In genomic region chrX:159829192-159829852, GRCm38 (mm10) we compare ENCODE assay signal across 10 mouse cellular contexts.
DNase-seq lines count a peak whose midpoint lies in the region; ATAC-seq and TF ChIP-seq lines count a peak whose summit lies in the region.
"Had no signal": no experiment of that assay in that cellular context is flagged by ENCODE, and none has a peak within 500 bp of the region (broad histone marks: within the 10 kb centered on the region; RNA-seq: fewer than 3 reads in every experiment).

No protein-coding gene starts in this region.

- no peak overlapping the region for H3K4me2 ChIP-seq in hindbrain, postnatal 0 days (ENCODE audit: low read depth, low read length)
- no peak overlapping the region for H3K4me2 ChIP-seq in midbrain, postnatal 0 days (ENCODE audit: low read depth, low read length, poor library complexity, severe bottlenecking)
- no peak overlapping the region for H3K4me2 ChIP-seq in liver, postnatal 0 days (ENCODE audit: low read depth, low read length)

- no peaks in the 10 kb centered on the region for H3K9me3 ChIP-seq in hindbrain, postnatal 0 days (ENCODE audit: low read length)
- H3K9me3 ChIP-seq in midbrain, postnatal 0 days (ENCODE audit: low read length) = no peaks in the 10 kb centered on the region
- H3K9me3 ChIP-seq in liver, postnatal 0 days (ENCODE audit: low read length) = no peaks in the 10 kb centered on the region
- no peaks in the 10 kb centered on the region for H3K9me3 ChIP-seq in heart, embryonic 10.5 days

- peak; percentile 83 for ATAC-seq in hindbrain, postnatal 0 days
- peak; percentile 65; the same call in 1 of the 2 replicates for ATAC-seq in midbrain, postnatal 0 days (ENCODE audit: low FRiP score)
- ATAC-seq in liver, postnatal 0 days = no peak

- 43% methylated on average over 6 of the region's 6 CpGs for WGBS in hindbrain, postnatal 0 days
- whole genome bisulfite sequencing in midbrain, postnatal 0 days = 57% methylated on average over 6 of the region's 6 CpGs
- WGBS in liver, postnatal 0 days (ENCODE audit: insufficient replicate concordance) = 74% methylated on average over 6 of the region's 6 CpGs
- WGBS in heart, embryonic 10.5 days = 66% methylated on average over 6 of the region's 6 CpGs

- peak; percentile 14 to 38 for DNase-seq in CD8-positive naive resting alpha-beta T cell, adult 2 months (ENCODE audit: low read depth in 2 of 2, low spot score in 2 of 2)
- DNase-seq in brain, embryonic 14.5 days (ENCODE audit: low read depth) = peak; percentile 83
- DNase-seq in hindbrain, postnatal 0 days (ENCODE audit: low spot score) = peak; percentile 70
- DNase-seq in midbrain, postnatal 0 days (ENCODE audit: low spot score) = peak; percentile 72
- no peak for DNase-seq in liver, postnatal 0 days
- no peak for DNase-seq in heart, embryonic 10.5 days (ENCODE audit: low spot score)
- no peak for DNase-seq in kidney, postnatal 4 days
- no peak for DNase-seq in cerebellum, adult 9-10 months
- DNase-seq: kidney, adult 11 months; lung, adult 2 months had no signal

- H3K27me3 ChIP-seq in hindbrain, postnatal 0 days (ENCODE audit: insufficient read depth, low read length) = no peaks in the 10 kb centered on the region
- H3K27me3 ChIP-seq in midbrain, postnatal 0 days (ENCODE audit: insufficient read depth, low read length) = no peaks in the 10 kb centered on the region; the same call in 1 of the 2 replicates
- H3K27me3 ChIP-seq in liver, postnatal 0 days (ENCODE audit: insufficient read depth, low read length) = no peaks in the 10 kb centered on the region
- H3K27me3 ChIP-seq in heart, embryonic 10.5 days (ENCODE audit: insufficient read depth, poor library complexity, severe bottlenecking) = 0 out of 2 replicates have a peak, but pooled peaks cover 3% of the 10 kb centered on the region

- no peak overlapping the region for H3K27ac ChIP-seq in hindbrain, postnatal 0 days
- H3K27ac ChIP-seq in midbrain, postnatal 0 days (ENCODE audit: low read depth, low read length) = no peak overlapping the region
- no peak overlapping the region for H3K27ac ChIP-seq in liver, postnatal 0 days (ENCODE audit: low read depth)
- no peak overlapping the region for H3K27ac ChIP-seq in heart, embryonic 10.5 days

- no peaks in the 10 kb centered on the region for H3K4me1 ChIP-seq in hindbrain, postnatal 0 days (ENCODE audit: insufficient read depth, low read length)
- no peaks in the 10 kb centered on the region for H3K4me1 ChIP-seq in midbrain, postnatal 0 days (ENCODE audit: insufficient read depth, low read length)
- H3K4me1 ChIP-seq in liver, postnatal 0 days (ENCODE audit: insufficient read depth) = no peaks in the 10 kb centered on the region
- no peaks in the 10 kb centered on the region for H3K4me1 ChIP-seq in heart, embryonic 10.5 days

- no peaks in the 10 kb centered on the region for H3K36me3 ChIP-seq in hindbrain, postnatal 0 days (ENCODE audit: insufficient read depth, low read length)
- no peaks in the 10 kb centered on the region for H3K36me3 ChIP-seq in midbrain, postnatal 0 days (ENCODE audit: insufficient read depth, low read length)
- no peaks in the 10 kb centered on the region for H3K36me3 ChIP-seq in liver, postnatal 0 days (replicated peaks; ENCODE audit: insufficient read depth, low read length)
- no peaks in the 10 kb centered on the region for H3K36me3 ChIP-seq in heart, embryonic 10.5 days

- no peak overlapping the region for H3K9ac ChIP-seq in hindbrain, postnatal 0 days (replicated peaks; ENCODE audit: low read length)
- no peak overlapping the region for H3K9ac ChIP-seq in midbrain, postnatal 0 days (replicated peaks; ENCODE audit: low read length, poor library complexity, severe bottlenecking)
- no peak overlapping the region for H3K9ac ChIP-seq in liver, postnatal 0 days (replicated peaks)

- no peak overlapping the region for H3K4me3 ChIP-seq in hindbrain, postnatal 0 days (ENCODE audit: low read length)
- no peak overlapping the region for H3K4me3 ChIP-seq in midbrain, postnatal 0 days (ENCODE audit: low read depth, low read length)
- H3K4me3 ChIP-seq in liver, postnatal 0 days (ENCODE audit: low read depth, low read length) = no peak overlapping the region
- H3K4me3 ChIP-seq in heart, embryonic 10.5 days = no peak overlapping the region

- TF ChIP-seq EP300 in liver, postnatal 0 days (IDR thresholded peaks at IDR 0.05; ENCODE audit: low read depth) = no peak

- no peak for TF ChIP-seq POLR2A in brain, embryonic 14.5 days (IDR thresholded peaks at IDR 0.05; ENCODE audit: borderline replicate concordance, extremely low read depth, insufficient read depth, insufficient read length, poor library complexity, severe bottlenecking)

- no peak for TF ChIP-seq CTCF in brain, embryonic 14.5 days (IDR thresholded peaks at IDR 0.05; ENCODE audit: borderline replicate concordance, extremely low read depth, insufficient read depth, insufficient read length)
- TF ChIP-seq CTCF in hindbrain, postnatal 0 days (IDR thresholded peaks at IDR 0.05; ENCODE audit: low read depth) = no peak
- TF ChIP-seq CTCF in midbrain, postnatal 0 days (IDR thresholded peaks at IDR 0.05) = no peak
- no peak for TF ChIP-seq CTCF in liver, postnatal 0 days (IDR thresholded peaks at IDR 0.05; ENCODE audit: low read depth)

Comparison
In these comparisons a context has a peak if more than half of its experiments do, and no peak if none do; other contexts are left out.
1. DNase-seq: peak in CD8-positive naive resting alpha-beta T cell, adult 2 months (2 of 2), brain, embryonic 14.5 days (single experiment), hindbrain, postnatal 0 days (single experiment) and midbrain, postnatal 0 days (single experiment); none in liver, postnatal 0 days (single experiment), heart, embryonic 10.5 days (single experiment), kidney, postnatal 4 days (0 of 2) and cerebellum, adult 9-10 months (single experiment).